Mouse (Mus musculus): Measurements from ENCODE around the gene Itga6. TPM values are rescaled to one million over a fixed set of nuclear protein-coding genes. Genes with fewer than 3 reads are reported as not detected.

Itga6 gene
- polyA plus RNA-seq, 1 experiment = 151 TPM

GRCm38 (mm10) chr2:71805611-71806567, 60.5 kb downstream of the Itga6 start:
- TF ChIP-seq POLR2A (IDR thresholded peaks at IDR 0.05; ENCODE audit: insufficient read depth, low read length) (no peak), EP300 (IDR thresholded peaks at IDR 0.05; ENCODE audit: insufficient read depth, low read depth, low read length) (peak; percentile 82), CTCF (IDR thresholded peaks at IDR 0.05; ENCODE audit: low read depth, low read length) (no peak)
- Histone ChIP-seq H3K36me3 (ENCODE audit: control insufficient read depth, insufficient read depth, low read length, poor library complexity, severe bottlenecking) (no peaks in the 10 kb centered on the region), H3K27ac (ENCODE audit: insufficient read depth, low read length) (peak overlapping the region; percentile 83), H3K9ac (ENCODE audit: low read depth, poor library complexity, severe bottlenecking) (peak overlapping the region; percentile 48), H3K4me1 (ENCODE audit: control insufficient read depth, insufficient read depth, low read length) (peaks cover 14% of the 10 kb centered on the region), H3K27me3 (ENCODE audit: control insufficient read depth, insufficient read depth, low read length, poor library complexity, severe bottlenecking) (no peaks in the 10 kb centered on the region), H3K9me3 (replicated peaks; ENCODE audit: control insufficient read depth, insufficient read depth, low read length, poor library complexity, severe bottlenecking) (no peaks in the 10 kb centered on the region), H3K4me3 (ENCODE audit: low read depth, low read length) (no peak overlapping the region)

DNA sequence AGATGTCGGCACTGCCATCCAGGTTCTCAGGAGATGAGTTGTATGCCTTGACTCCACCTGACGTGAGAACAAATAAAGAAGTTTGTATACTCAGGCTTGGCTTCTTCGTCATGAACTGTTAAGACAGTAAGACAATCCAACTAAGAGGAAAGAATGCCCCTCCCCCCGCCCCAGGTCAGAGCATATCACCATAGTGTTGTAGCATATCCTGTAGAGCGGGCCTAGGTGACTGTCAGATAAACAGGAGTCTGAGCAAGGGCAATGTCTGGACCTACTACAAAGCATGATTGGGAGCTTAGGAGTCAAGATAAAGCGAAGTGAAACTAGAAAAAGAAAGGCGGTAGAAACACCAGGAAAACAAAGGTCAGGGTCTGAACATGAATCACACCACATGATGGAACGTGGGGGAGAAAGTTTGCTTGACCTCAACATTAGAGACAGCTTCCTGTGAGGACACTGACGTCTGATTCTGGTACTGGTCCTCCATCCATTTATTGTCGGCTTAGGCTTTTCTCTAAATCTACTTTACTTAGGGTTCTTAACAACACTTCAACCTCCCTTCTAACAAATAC, 64.0 kb downstream of the Itga6 start:
- no peak overlapping the region for H3K4me3 ChIP-seq (ENCODE audit: low read depth, low read length)
- H3K4me1 ChIP-seq (ENCODE audit: control insufficient read depth, insufficient read depth, low read length) = peaks cover 20% of the 10 kb centered on the region
- no peak overlapping the region for H3K27ac ChIP-seq (ENCODE audit: insufficient read depth, low read length)
- H3K9ac ChIP-seq (ENCODE audit: low read depth, poor library complexity, severe bottlenecking) = no peak overlapping the region
- no peaks in the 10 kb centered on the region for H3K27me3 ChIP-seq (ENCODE audit: control insufficient read depth, insufficient read depth, low read length, poor library complexity, severe bottlenecking)
- H3K36me3 ChIP-seq (ENCODE audit: control insufficient read depth, insufficient read depth, low read length, poor library complexity, severe bottlenecking) = no peaks in the 10 kb centered on the region
- TF ChIP-seq POLR2A (IDR thresholded peaks at IDR 0.05; ENCODE audit: insufficient read depth, low read length) (no peak), EP300 (IDR thresholded peaks at IDR 0.05; ENCODE audit: insufficient read depth, low read depth, low read length) (no peak), CTCF (IDR thresholded peaks at IDR 0.05; ENCODE audit: low read depth, low read length) (no peak)
- H3K9me3 ChIP-seq (replicated peaks; ENCODE audit: control insufficient read depth, insufficient read depth, low read length, poor library complexity, severe bottlenecking) = no peaks in the 10 kb centered on the region

DNA sequence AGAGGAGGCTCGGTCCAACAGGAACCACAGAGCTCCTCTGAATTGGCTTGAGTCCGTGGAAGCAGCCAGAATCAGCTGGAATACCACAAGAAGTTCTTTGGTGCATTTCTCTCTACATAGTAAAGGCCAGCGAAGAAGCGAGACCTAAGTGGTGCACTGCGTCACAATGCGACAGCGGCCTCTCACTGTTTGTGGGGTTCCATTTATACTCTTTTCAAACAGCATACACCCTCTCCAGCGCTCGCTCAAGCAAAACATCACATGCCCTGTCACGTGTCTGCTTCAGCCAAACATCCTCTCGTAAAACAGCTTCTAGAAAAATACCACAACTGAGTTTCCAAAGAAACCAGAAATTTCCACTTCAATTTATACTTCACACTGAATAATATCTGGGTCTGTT, 64.6 kb downstream of the Itga6 start:
- TF ChIP-seq CTCF (IDR thresholded peaks at IDR 0.05; ENCODE audit: low read depth, low read length) (no peak), EP300 (IDR thresholded peaks at IDR 0.05; ENCODE audit: insufficient read depth, low read depth, low read length) (no peak), POLR2A (IDR thresholded peaks at IDR 0.05; ENCODE audit: insufficient read depth, low read length) (no peak)
- Histone ChIP-seq H3K36me3 (ENCODE audit: control insufficient read depth, insufficient read depth, low read length, poor library complexity, severe bottlenecking) (no peaks in the 10 kb centered on the region), H3K27me3 (ENCODE audit: control insufficient read depth, insufficient read depth, low read length, poor library complexity, severe bottlenecking) (no peaks in the 10 kb centered on the region), H3K4me3 (ENCODE audit: low read depth, low read length) (no peak overlapping the region), H3K4me1 (ENCODE audit: control insufficient read depth, insufficient read depth, low read length) (peaks cover 20% of the 10 kb centered on the region), H3K9ac (ENCODE audit: low read depth, poor library complexity, severe bottlenecking) (no peak overlapping the region), H3K27ac (ENCODE audit: insufficient read depth, low read length) (no peak overlapping the region), H3K9me3 (replicated peaks; ENCODE audit: control insufficient read depth, insufficient read depth, low read length, poor library complexity, severe bottlenecking) (no peaks in the 10 kb centered on the region)

DNA sequence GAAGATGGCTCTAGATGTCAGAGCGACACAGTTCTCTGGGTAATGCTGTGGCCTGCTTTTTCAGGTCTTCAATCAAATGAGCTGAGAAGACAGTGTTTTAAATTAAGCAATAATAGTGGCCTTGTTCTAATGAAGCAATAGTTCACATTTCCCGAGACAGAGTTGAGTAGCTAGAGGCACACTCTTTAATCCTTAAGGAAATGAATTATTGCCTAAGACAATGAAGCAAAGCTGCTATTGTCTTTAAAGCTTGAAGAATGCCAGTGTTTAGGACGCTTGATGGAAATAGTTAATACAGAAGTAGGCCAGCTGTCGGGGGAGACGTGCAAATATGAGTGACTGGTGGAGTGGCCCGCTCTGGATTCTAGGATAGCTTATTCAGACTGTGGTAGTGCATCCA, 65.5 kb downstream of the Itga6 start:
- no peak overlapping the region for H3K4me3 ChIP-seq (ENCODE audit: low read depth, low read length)
- H3K4me1 ChIP-seq (ENCODE audit: control insufficient read depth, insufficient read depth, low read length) = peaks cover 19% of the 10 kb centered on the region
- TF ChIP-seq EP300 (IDR thresholded peaks at IDR 0.05; ENCODE audit: insufficient read depth, low read depth, low read length) (no peak), POLR2A (IDR thresholded peaks at IDR 0.05; ENCODE audit: insufficient read depth, low read length) (no peak), CTCF (IDR thresholded peaks at IDR 0.05; ENCODE audit: low read depth, low read length) (no peak)
- no peak overlapping the region for H3K9ac ChIP-seq (ENCODE audit: low read depth, poor library complexity, severe bottlenecking)
- no peaks in the 10 kb centered on the region for H3K27me3 ChIP-seq (ENCODE audit: control insufficient read depth, insufficient read depth, low read length, poor library complexity, severe bottlenecking)
- no peaks in the 10 kb centered on the region for H3K9me3 ChIP-seq (replicated peaks; ENCODE audit: control insufficient read depth, insufficient read depth, low read length, poor library complexity, severe bottlenecking)
- no peaks in the 10 kb centered on the region for H3K36me3 ChIP-seq (ENCODE audit: control insufficient read depth, insufficient read depth, low read length, poor library complexity, severe bottlenecking)
- H3K27ac ChIP-seq (ENCODE audit: insufficient read depth, low read length) = no peak overlapping the region

DNA sequence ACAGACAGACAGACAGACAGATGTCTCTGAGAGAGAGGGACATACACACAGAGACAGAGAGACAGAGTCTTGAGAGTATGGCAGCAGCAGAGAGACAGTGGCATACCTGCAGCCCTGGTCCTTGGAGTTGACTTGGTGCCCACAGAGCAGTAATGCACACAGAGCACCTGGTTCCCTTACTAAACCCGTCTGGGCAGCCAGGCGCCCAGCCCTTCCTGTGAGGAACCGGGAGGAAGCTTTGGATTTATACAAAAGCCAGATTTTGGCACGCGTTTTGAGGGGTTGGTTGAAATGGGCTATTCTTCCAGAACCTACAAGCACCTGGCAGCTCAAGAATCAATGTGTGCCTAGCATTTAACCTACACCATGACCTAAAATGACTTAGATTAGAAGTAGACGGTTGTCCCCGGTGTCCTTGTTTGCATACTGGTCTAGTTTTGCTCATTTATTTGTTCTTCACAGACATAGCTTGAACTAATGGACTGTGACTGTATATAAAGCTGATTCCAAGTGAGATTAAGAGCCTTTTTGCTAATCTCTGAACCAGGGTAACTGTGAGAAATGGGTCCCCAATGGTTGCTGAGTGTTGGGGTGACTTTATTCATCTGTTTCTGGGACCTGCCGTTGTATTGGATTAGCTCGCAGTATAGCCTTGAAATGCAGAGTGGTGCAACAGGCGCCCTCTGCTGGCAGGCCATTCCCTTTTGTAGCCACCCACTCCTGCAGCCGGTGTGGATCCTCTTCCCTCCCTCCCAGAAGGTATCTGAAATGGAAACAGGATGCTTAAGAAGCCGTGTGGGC, 67.0 kb downstream of the Itga6 start:
- no peaks in the 10 kb centered on the region for H3K9me3 ChIP-seq (replicated peaks; ENCODE audit: control insufficient read depth, insufficient read depth, low read length, poor library complexity, severe bottlenecking)

More for the DNA sequence above, 67.0 kb downstream of the Itga6 start:
- Histone ChIP-seq H3K4me1 (ENCODE audit: control insufficient read depth, insufficient read depth, low read length) (peaks cover 15% of the 10 kb centered on the region), H3K9ac (ENCODE audit: low read depth, poor library complexity, severe bottlenecking) (no peak overlapping the region), H3K27me3 (ENCODE audit: control insufficient read depth, insufficient read depth, low read length, poor library complexity, severe bottlenecking) (no peaks in the 10 kb centered on the region), H3K36me3 (ENCODE audit: control insufficient read depth, insufficient read depth, low read length, poor library complexity, severe bottlenecking) (peaks cover 2% of the 10 kb centered on the region; the same call in 1 of the 2 replicates), H3K4me3 (ENCODE audit: low read depth, low read length) (no peak overlapping the region), H3K27ac (ENCODE audit: insufficient read depth, low read length) (peak overlapping the region; percentile 23)
- TF ChIP-seq CTCF (IDR thresholded peaks at IDR 0.05; ENCODE audit: low read depth, low read length) (peak; percentile 93), POLR2A (IDR thresholded peaks at IDR 0.05; ENCODE audit: insufficient read depth, low read length) (no peak)
